Mouse (Mus musculus): ENCODE results near the gene Mpp2. TPM values are rescaled to one million over a fixed set of nuclear protein-coding genes. Genes with fewer than 3 reads are reported as not detected.

Gene Mpp2
- total RNA-seq (2023), result not detected in 4 replicates

GRCm38 (mm10) chr11:102087931-102088898 lies at the start of gene Mpp2:
Gene Mpp2, minus strand, starts transcription at chr11:102088515.

GRCm38 (mm10) chr11:102107732-102108131 lies 19.4 kb upstream of the Mpp2 start, which contains the start of gene Pyy:
Gene Pyy, minus strand, starts transcription at chr11:102107832.

GRCm38 (mm10) chr11:102101219-102101618 lies 12.9 kb upstream of the Mpp2 start, which contains the start of gene Ppy:
Gene Ppy, minus strand, starts transcription at chr11:102101319.

GRCm38 (mm10) chr11:102041350-102041949 lies 46.9 kb downstream of the Mpp2 start, which contains the start of gene Cd300lg:
Gene Cd300lg, plus strand, starts transcription at chr11:102041509.

GRCm38 (mm10) chr11:102028087-102028816 lies 60.1 kb downstream of the Mpp2 start, which contains the start of gene Mpp3:
Gene Mpp3, minus strand, starts transcription at chr11:102028461.

Other genes with a start within 250 kb of the Mpp2 start
- gene Meox1, start 194.1 kb downstream of the Mpp2 start, total RNA-seq (2023), result 0.43 to 0.72 TPM (median 0.60 TPM) in 4 replicates
- gene Sost, start 121.5 kb downstream of the Mpp2 start, total RNA-seq (2023), result not detected in 4 replicates
- gene Cfap97d1, start 104.2 kb downstream of the Mpp2 start, total RNA-seq (2023), result not detected in 4 replicates
- gene Dusp3, start 101.5 kb downstream of the Mpp2 start, total RNA-seq (2023), result 29.5 to 31.8 TPM (median 30.8 TPM) in 4 replicates
- not detected in 4 replicates for gene Mpp3, start 60.1 kb downstream of the Mpp2 start, total RNA-seq (2023)
- 0.33 TPM in 1 of 4 replicates, not detected in the others for gene Cd300lg, start 47.0 kb downstream of the Mpp2 start, total RNA-seq (2023)
- not detected in 4 replicates for gene Ppy, start 12.8 kb upstream of the Mpp2 start, total RNA-seq (2023)
- gene Pyy, start 19.3 kb upstream of the Mpp2 start, total RNA-seq (2023), result not detected in 4 replicates
- gene Nags, start 57.0 kb upstream of the Mpp2 start, total RNA-seq (2023), result not detected in 4 replicates
- 6.5 to 9.5 TPM (median 6.8 TPM) in 4 replicates for gene Tmem101, start 67.9 kb upstream of the Mpp2 start, total RNA-seq (2023)
- gene Lsm12, start 96.8 kb upstream of the Mpp2 start, total RNA-seq (2023), result 55.4 to 61.7 TPM (median 58.0 TPM) in 4 replicates
- gene G6pc3, start 101.1 kb upstream of the Mpp2 start, total RNA-seq (2023), result 46.3 to 53.9 TPM (median 49.4 TPM) in 4 replicates
- 128 to 150 TPM (median 136 TPM) in 4 replicates for gene Hdac5, start 141.7 kb upstream of the Mpp2 start, total RNA-seq (2023)
- 1.0 to 2.7 TPM (median 1.7 TPM) in 4 replicates for gene BC030867, start 160.4 kb upstream of the Mpp2 start, total RNA-seq (2023)
- gene Asb16, start 180.2 kb upstream of the Mpp2 start, total RNA-seq (2023), result not detected in 4 replicates
- 44.2 to 52.2 TPM (median 49.6 TPM) in 4 replicates for gene Tmub2, start 196.4 kb upstream of the Mpp2 start, total RNA-seq (2023)
- gene Atxn7l3, start 208.1 kb upstream of the Mpp2 start, total RNA-seq (2023), result 68.6 to 76.7 TPM (median 71.8 TPM) in 4 replicates
- 138 to 153 TPM (median 144 TPM) in 4 replicates for gene Ubtf, start 231.2 kb upstream of the Mpp2 start, total RNA-seq (2023)

Measured in B cell, adult 62 days (primary cell).